Mouse (Mus musculus) cerebellum, postnatal 10 days (tissue): ENCODE measurements at regions not wholly inside any gene's neighbourhood (a gene's known extent, or its start where the extent isn't known, plus 50 kb on each side); places are given as distances from the start of the nearest gene placed in this dataset.

Experiments
- DNase-seq, 2 experiments: peaks; one replicate each; pipeline ENCODE4 v3.0.0; 2021; ENCODE audit warnings: mixed read lengths in 2 of 2

- DNase-seq: no peak
These were observed 1472.9 kb upstream of the Slc10a2 start for GRCm38 (mm10) chr8:6577868-6578634.

GRCm38 (mm10) chr8:6575241-6575640 is 1470.1 kb upstream of the Slc10a2 start:
- no peak for DNase-seq

GRCm38 (mm10) chr8:6573492-6573891 is 1468.3 kb upstream of the Slc10a2 start:
- DNase-seq: no peak

- peak; percentile 92 to 96 for DNase-seq
These were observed 1467.0 kb upstream of the Slc10a2 start for GRCm38 (mm10) chr8:6572066-6572665.

GRCm38 (mm10) chr8:6550965-6551364 is 1445.8 kb upstream of the Slc10a2 start:
- no peak for DNase-seq

- DNase-seq: no peak
These were observed 1422.0 kb upstream of the Slc10a2 start for GRCm38 (mm10) chr8:6527171-6527570.

GRCm38 (mm10) chr8:6515882-6516682 is 1410.9 kb upstream of the Slc10a2 start:
- peak in 1 of 2 experiments; percentile 19 for DNase-seq

GRCm38 (mm10) chr8:6492453-6492852 is 1387.3 kb upstream of the Slc10a2 start:
- DNase-seq: peak; percentile 81 to 85

- no peak for DNase-seq
These were observed 1376.8 kb upstream of the Slc10a2 start for GRCm38 (mm10) chr8:6481966-6482365.

- no peak for DNase-seq
These were observed 1365.9 kb upstream of the Slc10a2 start for GRCm38 (mm10) chr8:6471089-6471488.

GRCm38 (mm10) chr8:6456553-6457180 is 1351.5 kb upstream of the Slc10a2 start:
- DNase-seq: no peak

- no peak for DNase-seq
These were observed 1343.2 kb upstream of the Slc10a2 start for GRCm38 (mm10) chr8:6448301-6448700.

- DNase-seq: no peak
These were observed 1333.9 kb upstream of the Slc10a2 start for GRCm38 (mm10) chr8:6439069-6439468.
